Mouse (Mus musculus) heart, postnatal 25 days (tissue): ENCODE measurements around the gene Gatm. TPM values are rescaled to one million over a fixed set of nuclear protein-coding genes. Genes with fewer than 3 reads are reported as not detected.

Source experiments
- DNase-seq: peaks from one replicate; pipeline ENCODE4 v3.0.0; 2022; ENCODE audit warnings: low spot score
- intact Hi-C: fragments of 180-260 bp; cut with DNase I; formaldehyde crosslinking; loops from one replicate; pipeline ENCODE4 v1.15.1; 2025
- total RNA-seq, 2 experiments: library from RNA; stranded (reverse); gene quantifications; 2 replicates each; pipeline ENCODE4 v1.2.3; 2021

Gene Gatm
- 1 to 10 TPM; 4.4 to 4.8 TPM for total RNA-seq

DNA sequence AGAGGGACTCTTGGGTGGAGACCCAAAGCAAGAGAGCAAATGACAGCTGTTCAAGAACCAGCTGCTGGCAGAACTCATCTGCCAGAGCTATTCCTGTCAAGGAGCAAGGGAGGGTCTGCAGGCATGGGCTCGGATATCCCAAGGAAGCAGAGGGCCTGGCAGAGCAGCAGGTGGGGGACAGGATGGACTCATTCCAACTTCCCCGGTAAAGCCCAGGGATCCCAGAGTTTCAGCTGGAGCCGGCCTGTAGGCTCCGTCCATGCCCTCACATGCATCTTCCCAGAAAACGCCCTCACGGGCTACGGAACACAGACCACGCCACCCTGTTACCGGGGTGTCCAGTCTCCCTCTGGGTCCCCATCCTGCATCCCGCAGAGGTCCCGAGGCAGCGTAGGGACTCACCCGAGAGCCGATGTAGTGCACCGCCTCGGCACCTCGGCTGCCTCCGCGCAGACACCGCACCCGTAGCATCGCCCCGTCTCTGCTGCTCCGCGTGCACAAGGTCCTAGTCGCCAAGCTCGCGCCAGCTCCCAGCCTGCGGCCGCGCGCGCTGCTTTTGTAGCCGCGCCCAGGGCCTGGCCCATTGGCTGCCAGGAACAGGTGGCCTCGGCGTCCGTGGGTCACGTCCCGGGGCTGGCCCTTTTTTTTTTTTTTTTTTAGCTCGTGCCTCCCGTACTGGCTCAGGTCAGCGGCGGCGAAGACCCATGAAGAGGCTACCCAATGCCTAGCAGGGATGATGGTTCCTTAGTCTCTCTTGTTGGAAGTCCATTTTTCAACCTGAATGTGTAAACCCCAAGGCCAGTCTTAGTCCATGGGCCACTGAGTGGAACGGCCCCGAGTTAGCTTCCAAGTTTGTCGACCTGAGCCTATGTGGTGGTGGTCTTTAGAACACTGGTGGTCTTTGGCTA lies at the start of gene Gatm:
Gatm (minus strand) TSS at position 558 of the 908 bp plus-strand sequence.
- intact Hi-C loops: loop anchor here (5.0 kb wide), 1 partner anchor 39 kb away; no protein-coding TSS in a partner anchor
- DNase-seq: peak; percentile 52

DNA sequence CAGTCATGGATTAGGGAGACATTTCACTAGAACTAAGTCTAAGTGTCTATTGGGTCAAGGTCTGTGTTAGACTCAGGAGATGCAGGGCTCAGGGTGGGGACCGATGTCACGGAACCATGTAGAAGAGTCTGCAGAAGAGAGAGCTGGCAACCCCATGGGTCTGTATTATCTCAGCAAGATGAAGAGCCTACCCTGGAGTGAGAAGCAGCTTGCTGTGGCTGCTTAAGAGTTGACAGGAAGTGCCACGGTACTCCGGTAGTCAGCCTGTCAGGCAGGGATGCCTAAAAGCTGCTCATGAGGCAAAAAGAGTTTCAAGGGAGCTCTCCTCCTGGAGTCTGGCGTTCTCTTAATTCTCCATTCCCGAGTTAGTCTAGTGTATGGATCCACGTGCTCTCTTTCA lies 48.7 kb upstream of the Gatm start:
- no peak for DNase-seq
- intact Hi-C loops: loop anchor here (10.0 kb wide), 1 partner anchor 95 kb away; no protein-coding TSS in a partner anchor

DNA sequence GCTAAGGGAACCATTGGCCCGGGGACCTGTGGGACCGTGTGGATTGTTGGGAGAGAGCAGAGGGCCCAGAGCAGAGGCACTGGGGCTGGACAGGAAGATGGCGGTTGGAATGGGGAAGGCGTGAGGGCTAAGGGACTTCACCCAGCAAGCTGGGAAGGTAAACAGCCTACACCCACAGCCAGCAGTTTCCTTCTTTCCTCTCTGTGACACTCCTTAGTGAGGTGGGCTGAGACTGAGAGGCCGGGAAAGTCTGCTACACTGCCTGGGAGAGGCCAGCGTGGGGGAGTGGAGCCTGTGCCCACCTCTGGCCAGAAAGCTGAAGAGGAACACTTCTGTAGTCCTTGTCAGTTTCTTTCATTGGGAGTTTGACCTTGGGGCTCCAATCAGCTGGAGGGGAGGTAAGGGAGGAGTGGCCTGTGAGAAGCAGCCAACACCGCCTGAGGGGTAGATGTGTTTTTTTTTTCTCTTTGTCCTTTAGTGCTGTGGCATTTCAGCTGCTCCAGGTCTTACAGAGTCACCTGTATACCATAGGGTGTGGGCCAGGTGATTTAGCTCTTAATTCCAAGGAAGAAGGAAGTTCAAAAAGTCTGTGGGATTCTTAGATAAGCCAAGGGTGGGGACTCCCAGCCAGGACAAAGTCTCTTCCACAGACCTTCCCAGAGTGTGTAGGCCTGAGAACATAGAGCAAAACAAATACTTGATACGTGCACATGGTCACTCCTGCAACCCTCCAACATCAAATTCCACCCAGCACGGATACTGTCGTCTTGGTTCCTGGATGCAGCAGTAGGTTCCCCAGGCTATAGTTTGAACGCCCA lies 46.8 kb upstream of the Gatm start:
- intact Hi-C loops: no loop called here
- no peak for DNase-seq

DNA sequence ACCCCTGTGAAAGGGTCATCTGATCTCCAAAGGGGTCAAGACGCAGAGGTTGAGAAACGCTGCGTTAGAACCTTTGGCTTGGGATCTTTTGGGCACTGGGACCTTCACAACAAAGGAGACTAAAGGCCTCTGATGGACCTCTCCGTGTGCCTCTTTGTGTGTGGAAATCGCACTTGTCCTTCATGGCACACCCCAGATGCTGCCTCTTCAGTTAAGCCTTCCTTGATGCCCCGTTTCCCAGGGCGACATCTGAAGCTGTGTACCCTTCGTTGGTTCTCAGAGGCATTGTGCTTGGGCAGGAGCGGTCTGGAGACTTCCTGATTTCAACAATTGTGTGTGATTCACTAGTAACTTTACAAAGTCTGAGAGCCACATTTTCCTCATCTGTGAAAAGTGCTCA lies 45.7 kb upstream of the Gatm start:
- intact Hi-C loops: no loop called here
- DNase-seq: no peak

DNA sequence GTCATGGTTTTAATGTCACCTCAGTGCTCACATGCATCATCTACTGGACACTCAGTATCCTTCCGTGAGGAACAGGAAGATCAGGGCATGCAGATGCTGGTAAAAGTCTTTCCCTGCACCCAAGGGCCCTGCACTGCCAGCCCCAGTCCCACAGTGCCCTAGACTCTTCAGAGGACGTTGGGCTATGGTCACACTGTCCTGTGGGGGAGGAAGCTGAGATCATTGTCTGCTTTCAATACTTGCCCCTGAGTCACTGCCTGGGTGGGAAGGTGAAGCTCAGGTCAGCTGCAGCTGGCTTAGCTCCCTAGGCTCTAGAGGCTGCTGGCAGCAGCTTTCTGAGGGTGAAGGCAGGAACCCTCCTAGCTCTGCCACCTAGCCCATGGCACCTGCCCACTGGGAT lies 44.9 kb upstream of the Gatm start:
- intact Hi-C loops: no loop called here
- no peak for DNase-seq

DNA sequence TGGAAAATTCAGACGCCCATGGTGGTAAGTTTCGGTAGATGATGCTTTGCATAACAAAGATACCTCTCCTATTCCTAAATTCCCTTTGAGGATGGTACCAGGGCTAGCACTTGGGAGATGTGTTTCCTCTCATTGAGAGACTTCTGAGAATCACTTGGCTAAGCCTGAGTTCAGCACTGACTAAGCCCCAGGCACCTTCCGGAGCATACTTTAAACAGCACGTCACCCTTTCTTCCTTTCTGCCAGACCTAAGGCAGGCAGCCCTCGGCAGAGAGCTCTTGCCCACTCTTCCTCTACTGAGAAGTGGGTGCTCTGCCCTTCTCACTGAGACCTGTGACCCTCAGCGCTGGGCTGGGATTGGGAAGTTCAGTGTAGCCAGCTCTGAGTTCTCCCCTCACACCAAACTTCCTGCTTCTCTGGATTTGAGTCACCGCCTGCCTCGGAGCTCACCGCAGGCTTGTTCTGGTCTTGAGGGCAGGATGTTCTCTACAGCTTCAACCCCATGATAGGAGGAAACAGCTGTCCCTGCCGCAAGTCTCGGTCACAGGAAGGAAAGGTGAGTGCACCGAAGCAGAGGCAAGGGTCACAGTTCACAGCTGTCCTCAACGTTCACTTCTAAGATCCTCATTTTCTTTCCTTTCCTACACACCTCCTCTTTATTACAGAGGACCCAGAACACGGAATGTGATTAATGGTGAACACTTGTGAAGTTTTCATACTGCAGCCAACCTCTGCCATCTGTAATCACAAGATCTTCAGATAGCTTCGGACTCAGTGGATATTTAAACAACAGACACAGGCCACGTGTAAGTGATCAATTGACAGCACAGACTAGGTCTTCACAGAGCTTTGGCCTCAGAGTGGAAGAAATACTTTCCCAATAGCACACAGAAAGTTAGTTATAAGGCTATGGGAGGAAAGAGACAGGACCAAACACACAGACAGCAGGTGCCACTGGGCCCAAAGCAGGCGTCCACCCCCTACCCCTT lies 41.3 kb upstream of the Gatm start:
- intact Hi-C loops: no loop called here
- peak; percentile 4 for DNase-seq

DNA sequence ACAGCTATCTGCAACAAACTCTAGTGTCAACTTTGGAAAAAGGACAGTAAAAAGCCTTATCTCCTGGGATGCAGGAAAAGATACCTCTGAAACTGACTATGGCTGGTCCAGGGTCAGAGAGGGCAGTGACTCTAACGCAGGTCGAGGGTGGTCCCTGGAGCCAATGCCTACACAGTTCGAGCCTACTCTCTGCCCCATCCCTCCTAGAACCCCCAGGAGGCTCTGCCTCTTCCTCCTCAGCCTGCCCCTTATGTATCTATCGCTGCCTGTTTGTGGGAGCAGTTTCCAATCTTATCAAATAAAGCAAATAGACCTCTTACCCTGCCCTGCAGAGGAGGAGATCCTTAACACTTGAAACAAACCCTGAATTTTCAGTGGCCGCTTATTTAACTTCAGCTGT lies 27.6 kb upstream of the Gatm start:
- no peak for DNase-seq
- intact Hi-C loops: loop anchor here (10.0 kb wide), 1 partner anchor 116 kb away; no protein-coding TSS in a partner anchor

DNA sequence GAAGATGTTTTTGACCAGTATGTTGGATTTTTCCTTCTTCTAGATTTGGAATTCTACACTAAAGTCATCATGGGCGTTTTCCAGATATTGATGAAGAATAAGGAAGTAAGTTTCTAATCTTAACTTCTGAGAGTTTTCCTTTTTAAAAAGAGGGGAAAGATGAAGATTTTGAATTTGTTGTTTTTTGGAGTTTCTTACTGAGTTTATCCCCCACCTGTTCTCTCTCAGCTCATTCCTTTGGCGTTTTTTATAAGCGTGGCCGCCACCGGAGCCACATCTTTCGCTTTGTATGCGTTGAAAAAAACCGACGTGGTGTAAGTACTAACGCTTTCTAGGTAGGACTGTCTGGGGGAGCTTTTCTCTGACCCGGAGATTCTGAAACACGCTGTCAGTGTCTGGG lies 26.9 kb upstream of the Gatm start:
- intact Hi-C loops: loop anchor here (10.0 kb wide), 1 partner anchor 117 kb away; no protein-coding TSS in a partner anchor

DNA sequence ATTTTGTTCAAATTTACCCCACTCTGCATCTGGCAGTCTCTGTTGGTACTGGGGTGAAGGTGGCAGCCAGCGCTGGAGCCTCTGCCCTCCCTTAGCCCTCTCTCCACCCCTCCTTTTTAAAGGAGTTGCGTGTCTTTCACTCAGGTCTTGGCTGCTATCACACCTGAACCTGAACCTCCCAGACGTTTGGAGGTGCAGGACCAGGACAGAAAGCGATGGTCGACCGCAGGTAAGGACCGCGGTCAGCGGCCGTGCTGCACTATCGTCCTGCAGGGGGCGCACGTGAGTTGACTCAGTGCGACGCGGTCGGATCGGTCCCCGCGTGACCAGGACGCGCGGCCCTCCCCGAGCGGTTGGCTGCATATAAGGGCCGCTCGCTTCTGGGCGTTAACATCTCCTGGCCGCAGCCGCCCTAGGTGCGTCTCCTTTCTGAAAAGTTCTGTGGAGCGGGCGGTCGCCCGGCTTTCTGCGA lies 26.5 kb upstream of the Gatm start:
- intact Hi-C loops: loop anchor here (1.0 to 10.0 kb wide), 2 partner anchors 31 to 117 kb away; no protein-coding TSS in a partner anchor
- DNase-seq: peak; percentile 29

More for the DNA sequence above, 26.9 kb upstream of the Gatm start:
- no peak for DNase-seq

DNA sequence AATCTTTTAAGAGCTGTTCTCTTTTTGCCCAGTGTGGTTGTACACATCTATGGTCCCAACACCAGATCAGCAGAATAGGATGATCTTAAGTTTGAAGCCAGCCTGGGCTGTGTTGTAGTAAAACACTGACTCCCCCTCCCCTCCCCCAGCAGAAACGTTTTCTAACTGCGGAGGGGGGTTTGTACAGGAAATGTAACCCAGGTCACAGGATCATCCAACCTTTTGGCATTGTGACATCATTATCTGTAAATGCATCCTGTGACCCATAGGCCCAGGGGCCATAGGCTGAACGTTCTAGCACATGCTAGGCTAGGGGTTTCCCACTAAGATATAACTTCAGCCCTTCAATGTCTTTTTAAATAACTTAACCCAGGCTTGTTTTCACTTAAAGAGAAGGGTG lies 25.6 kb upstream of the Gatm start, which contains the start of gene AA467197:
AA467197 (plus strand) TSS at position 301 of the 400 bp plus-strand sequence.
- intact Hi-C loops: loop anchor here (1.0 to 10.0 kb wide), 2 partner anchors 32 to 118 kb away; no protein-coding TSS in a partner anchor
- DNase-seq: no peak

DNA sequence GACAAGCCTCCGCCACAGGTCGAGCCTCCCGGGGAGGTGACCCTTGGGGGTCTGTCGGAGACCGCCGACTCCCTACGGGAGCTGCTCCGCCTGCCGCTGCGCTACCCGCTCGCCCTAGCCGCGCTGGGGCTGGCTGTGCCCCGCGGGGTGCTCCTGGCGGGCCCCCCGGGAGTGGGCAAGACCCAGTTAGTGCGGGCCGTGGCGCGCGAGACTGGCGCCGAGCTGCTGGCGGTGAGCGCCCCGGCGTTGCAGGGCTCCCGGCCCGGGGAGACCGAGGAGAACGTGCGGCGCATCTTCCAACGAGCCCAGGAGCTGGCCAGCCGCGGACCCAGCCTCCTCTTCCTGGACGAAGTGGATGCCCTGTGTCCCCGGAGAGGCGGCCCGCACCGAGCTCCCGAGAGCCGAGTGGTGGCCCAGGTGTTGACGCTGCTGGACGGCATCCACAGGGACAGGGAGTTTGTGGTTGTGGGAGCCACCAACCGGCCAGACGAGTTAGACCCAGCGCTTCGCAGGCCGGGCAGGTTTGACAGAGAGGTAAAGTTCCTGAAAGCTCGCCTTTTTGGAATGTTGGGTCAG lies 20.2 kb upstream of the Gatm start:
- no peak for DNase-seq
- intact Hi-C loops: loop anchor here (10.0 kb wide), 1 partner anchor 123 kb away; no protein-coding TSS in a partner anchor

DNA sequence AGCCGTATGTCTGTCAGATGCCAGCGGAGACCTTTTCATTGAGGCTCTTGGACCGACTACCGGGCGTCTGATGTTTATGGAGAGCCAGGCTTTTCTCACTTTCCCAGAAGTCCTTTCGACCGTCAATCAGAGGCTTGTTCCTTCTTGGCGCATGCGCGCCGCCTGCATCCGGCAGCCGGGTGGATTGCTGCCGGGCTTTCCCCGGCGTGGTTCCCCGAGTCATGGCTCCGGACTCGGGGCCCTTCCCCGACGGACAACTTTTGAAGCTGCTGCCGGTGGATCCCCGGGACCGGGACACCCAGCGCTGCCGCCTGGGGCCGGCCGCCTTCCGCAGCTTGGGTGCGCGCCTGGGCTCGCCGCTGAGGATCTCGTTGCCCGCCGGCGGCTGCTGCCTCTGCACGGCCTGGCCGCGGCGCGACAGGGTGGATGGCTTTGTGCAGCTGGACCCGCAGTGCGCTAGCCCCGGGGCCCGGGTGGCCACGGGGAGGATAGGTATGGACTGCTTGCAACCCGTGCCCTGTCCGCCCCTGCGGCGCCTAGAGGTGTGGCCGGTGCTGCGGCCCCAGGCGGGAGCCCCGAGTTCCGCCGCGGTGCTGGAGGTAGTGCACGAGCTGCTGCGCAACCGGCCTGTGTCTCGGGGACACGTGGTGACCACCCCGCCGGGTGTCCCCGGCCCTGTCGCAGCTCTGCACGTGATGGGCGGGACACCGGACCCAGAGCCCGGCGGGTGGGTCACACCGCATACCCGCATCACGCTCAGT lies 19.5 kb upstream of the Gatm start:
- intact Hi-C loops: loop anchor here (10.0 kb wide), 1 partner anchor 124 kb away; no protein-coding TSS in a partner anchor
- DNase-seq: peak; percentile 82

DNA sequence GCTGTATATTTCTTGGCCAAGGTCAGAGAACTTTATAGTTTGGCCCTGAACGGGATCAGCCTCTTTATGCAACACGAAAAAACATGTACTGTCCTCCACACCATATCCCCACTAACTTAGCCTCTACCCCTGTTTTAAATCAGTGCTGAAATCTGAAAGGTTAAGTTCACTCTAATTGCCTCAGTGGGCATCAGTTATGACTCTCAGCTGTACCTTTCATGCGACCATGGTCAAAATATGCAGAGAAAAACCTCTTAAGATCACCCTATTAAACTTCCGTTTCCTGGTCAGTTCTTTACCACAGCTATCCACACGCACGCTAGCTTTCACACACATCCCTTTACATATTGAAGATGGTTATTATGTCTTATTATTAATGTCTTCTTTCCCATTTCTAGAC lies 18.8 kb upstream of the Gatm start:
- intact Hi-C loops: loop anchor here (1.0 to 10.0 kb wide), 4 partner anchors 61 to 255 kb away; no protein-coding TSS in a partner anchor

DNA sequence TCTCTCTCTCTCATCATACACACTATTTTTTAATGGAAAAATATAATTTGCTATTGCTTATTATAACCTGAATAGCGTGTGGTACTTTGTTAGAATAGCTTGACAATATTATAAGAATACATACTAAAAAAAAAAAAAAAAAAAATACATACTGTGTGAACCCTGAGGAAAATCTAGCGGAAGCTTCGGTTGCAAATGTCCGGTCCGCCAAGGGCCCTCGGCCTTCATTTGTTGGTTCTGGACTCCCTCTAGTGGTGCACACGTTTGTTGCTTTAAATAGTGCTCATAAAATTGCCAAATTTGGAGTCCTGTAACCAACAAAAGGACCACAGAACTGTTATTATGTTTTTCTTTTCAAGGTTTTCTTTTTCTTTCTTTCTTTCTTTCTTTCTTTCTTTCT lies 17.9 kb upstream of the Gatm start:
- intact Hi-C loops: loop anchor here (1.0 to 10.0 kb wide), 3 partner anchors 60 to 254 kb away; no protein-coding TSS in a partner anchor
- peak; percentile 49 for DNase-seq

More for the DNA sequence above, 18.8 kb upstream of the Gatm start:
- no peak for DNase-seq

DNA sequence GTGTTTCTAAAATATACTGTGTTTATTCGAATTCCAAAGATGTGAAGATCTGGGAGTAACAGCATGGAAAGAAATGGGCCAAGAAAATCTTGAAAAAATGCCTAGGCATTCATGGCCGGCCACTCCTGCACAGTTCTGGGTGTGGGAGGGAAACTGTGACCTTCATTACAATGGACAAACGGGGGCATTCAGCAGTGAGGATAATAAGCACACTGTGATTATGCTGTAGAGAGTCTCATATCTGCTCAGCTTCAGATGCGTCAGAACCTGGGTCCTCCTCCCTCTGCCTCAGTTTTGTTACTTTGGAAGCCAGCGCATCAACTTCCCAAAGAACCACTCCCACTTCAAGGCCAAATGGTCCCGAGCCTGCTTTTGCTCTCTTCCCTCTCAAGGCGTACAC lies 14.8 kb upstream of the Gatm start:
- intact Hi-C loops: loop anchor here (1.0 to 10.0 kb wide), 3 partner anchors 57 to 251 kb away; no protein-coding TSS in a partner anchor
- no peak for DNase-seq

DNA sequence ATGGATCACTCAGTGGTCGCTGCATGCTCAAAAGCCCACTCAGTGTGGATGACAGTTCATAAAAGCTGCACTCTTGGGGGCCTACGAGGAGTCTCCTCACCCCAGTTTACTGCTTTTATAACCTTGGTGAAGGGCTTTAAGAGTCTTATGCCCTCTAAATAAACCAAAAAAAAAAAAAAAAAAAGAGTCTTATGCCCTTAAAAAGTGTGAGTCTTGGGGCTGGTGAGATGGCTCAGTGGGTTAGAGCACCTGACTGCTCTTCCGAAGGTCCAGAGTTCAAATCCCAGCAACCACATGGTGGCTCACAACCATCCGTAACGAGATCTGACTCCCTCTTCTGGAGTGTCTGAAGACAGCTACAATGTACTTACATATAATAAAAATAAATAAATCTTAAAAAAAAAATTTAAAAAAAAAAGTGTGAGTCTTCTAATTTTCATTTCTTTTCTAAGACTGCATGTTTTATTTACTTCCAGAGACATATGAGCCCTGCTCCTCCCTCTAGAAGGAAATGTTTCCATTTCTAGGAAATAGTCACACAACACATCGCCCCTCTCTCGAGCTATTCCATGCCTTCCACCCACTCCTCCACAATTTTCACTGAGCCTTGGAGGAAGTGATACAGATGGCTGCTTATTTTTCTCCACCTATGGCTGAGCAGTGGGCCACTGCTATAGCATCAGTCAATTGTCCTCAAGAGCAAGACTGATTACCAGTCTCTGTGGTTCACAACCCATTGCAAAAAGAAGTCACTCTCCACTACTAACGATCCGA lies 10.4 kb upstream of the Gatm start:
- DNase-seq: no peak
- intact Hi-C loops: loop anchor here (10.0 kb wide), 2 partner anchors 157 to 247 kb away; no protein-coding TSS in a partner anchor

DNA sequence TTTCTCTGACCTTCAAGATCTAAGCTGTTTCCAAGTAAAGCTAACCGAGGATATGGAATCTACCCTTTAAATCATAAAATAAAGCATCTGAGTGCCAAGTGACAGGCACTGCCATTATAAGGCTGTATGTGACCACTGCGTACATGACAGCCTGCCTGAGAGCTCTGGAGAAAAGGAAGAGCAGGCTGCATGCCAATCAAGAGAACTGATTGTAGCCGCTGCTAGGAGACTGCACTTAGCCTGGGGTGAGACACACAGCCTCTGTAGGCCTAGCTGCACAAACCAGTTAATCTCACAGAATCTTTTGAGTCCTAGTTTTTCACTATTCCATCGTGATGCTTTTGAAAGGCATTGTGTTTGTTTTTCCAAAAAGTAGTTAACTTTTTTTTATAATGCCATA lies 7.6 kb upstream of the Gatm start:
- no peak for DNase-seq
- intact Hi-C loops: no loop called here
